Mouse (Mus musculus): ENCODE data around the gene Prkacb. TPM values are rescaled to one million over a fixed set of nuclear protein-coding genes. Genes with fewer than 3 reads are reported as not detected.
A peak's percentile ranks its signal among the peaks of the same experiment; 100 is the strongest.

The Prkacb gene
- polyA plus RNA-seq (2015; fragmentation: Nextera tagmentation; extraction: Ambion mirVana) = 188 and 194 TPM in 2 replicates

DNA sequence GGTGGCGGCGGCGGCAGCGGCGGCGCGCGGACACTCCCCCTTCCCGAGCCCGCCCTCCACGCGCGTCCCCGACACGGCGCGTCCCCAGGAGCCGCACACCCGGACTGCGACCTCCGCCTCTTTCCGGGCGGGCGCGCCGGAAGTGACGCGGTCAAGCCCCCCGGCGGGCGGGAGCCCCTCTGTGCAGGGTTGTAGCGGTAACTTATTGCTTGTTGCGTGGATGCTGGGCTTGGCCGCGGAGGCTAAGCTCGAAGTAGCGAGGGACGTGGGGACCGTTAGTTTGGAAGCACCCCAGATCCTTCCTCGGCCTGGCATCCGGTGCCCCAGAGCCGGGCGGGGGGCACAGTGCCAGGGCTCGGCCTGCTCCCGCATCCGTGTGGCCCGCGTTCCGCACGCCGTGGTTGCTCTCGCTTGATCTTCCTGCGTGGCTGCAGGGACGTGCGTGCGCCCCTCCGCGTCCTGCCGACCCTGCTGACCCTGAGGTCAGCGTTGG is at the start of gene Prkacb:
Gene Prkacb, minus strand, starts transcription at position 90 of the 493 bp plus-strand sequence.
- ATAC-seq (replicated peaks) = peak; percentile 97
- H3K4me3 ChIP-seq = peak within 1 kb of the TSS; percentile 97
- peak within 1 kb of the TSS; percentile 82 for H3K4me2 ChIP-seq
- H3K27ac ChIP-seq = peak within 1 kb of the TSS; percentile 98
- H3K9me3 ChIP-seq = no peaks in the 10 kb centered on the region
- H3K27me3 ChIP-seq (replicated peaks) = 0 out of 2 replicates have a peak, but pooled peaks cover 4% of the 10 kb centered on the region
- H3K36me3 ChIP-seq (replicated peaks) = no peaks in the 10 kb centered on the region
- peaks cover 21% of the 10 kb centered on the region for H3K4me1 ChIP-seq
- under 1% methylated on average over 56 of the region's 60 CpGs for WGBS
- H3K9ac ChIP-seq = peak within 1 kb of the TSS; percentile 75

DNA sequence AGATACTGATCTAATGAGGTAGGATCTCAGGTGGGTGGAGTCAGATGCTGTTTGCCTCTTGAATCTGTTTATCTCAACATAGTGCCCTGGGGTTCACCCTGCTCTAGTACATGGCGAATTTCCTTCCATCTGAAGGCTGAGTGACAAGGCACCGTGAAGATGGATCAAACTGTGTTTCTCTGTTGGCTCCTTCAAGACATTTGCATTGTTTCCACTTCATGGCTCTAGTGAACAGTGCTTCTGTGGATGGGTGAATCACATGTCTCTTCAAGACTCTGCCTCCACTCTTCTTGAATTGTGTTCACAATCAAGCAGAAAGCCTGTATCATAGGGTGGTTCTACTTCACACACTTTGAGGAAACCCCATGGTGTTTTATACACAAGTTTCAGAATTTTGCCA is 47.5 kb upstream of the Prkacb start:
- H3K9me3 ChIP-seq = no peaks in the 10 kb centered on the region
- no peak overlapping the region for H3K9ac ChIP-seq
- H3K36me3 ChIP-seq (replicated peaks) = no peaks in the 10 kb centered on the region
- H3K4me2 ChIP-seq = no peak overlapping the region
- no peak overlapping the region for H3K4me3 ChIP-seq
- H3K4me1 ChIP-seq = no peaks in the 10 kb centered on the region
- H3K27me3 ChIP-seq (replicated peaks) = no peaks in the 10 kb centered on the region
- no peak for ATAC-seq (replicated peaks)
- WGBS = 80% methylated on average over 2 of the region's 2 CpGs
- H3K27ac ChIP-seq = no peak overlapping the region

DNA sequence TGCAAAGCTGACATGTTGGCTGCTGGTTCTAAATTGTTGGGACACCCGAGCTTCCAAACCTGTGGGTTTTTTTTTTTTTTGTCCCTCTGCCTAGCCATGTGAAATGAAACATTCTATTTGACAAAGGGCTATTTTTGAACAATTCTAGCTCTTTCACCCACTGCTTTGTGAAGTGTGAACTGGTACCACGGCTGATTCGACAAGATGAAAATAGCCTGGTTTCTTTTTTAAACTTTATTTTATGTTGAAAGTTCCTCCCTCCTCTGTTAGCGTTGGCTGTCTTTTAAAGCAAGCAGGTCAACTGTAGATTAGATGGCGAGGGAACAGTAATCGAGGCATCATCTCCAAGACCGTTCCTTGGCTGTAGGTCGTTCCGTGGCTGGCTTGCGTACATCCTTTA is 44.6 kb upstream of the Prkacb start:
- no peak for ATAC-seq (replicated peaks)
- no peaks in the 10 kb centered on the region for H3K36me3 ChIP-seq (replicated peaks)
- H3K4me3 ChIP-seq = no peak overlapping the region
- peaks cover 20% of the 10 kb centered on the region for H3K4me1 ChIP-seq
- no peaks in the 10 kb centered on the region for H3K27me3 ChIP-seq (replicated peaks)
- no peak overlapping the region for H3K9ac ChIP-seq
- no peaks in the 10 kb centered on the region for H3K9me3 ChIP-seq
- H3K27ac ChIP-seq = no peak overlapping the region
- H3K4me2 ChIP-seq = no peak overlapping the region
- 74% methylated on average over 10 of the region's 10 CpGs for WGBS

DNA sequence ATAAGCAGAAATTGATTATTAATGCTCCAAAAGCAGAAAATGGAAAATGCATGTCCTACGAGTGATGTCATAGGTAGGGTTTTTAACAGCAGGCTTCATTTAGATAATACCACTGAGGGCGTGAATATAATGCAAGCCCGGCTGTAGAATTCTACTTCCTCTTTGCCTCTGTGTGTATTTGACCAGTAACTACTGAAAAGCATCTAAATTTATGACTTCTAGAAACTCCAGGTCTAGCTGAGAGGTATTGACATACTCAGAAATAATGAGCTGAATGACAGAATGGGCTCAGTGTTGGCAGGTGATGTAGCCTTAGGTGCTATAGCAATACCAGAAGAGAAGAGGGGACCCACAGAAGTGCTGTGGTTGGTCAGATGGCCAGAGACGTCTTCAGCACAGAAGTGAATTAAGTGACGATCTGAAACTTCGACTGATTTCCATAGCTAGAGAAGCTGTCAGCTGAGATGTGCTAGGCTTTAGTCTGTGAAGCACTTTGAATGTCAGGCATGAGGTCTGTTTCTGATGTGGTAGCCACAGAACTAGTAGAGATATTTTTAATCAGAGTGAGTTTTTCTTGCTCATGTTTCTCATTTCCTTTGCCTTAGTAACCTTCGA is 41.8 kb upstream of the Prkacb start:
- Histone ChIP-seq H3K27ac (no peak overlapping the region), H3K4me3 (0 out of 2 replicates have a peak overlapping the region, but pooled peaks have one; percentile 1), H3K36me3 (replicated peaks) (no peaks in the 10 kb centered on the region), H3K4me1 (peaks cover 26% of the 10 kb centered on the region), H3K9ac (no peak overlapping the region), H3K27me3 (replicated peaks) (no peaks in the 10 kb centered on the region), H3K9me3 (no peaks in the 10 kb centered on the region), H3K4me2 (peak overlapping the region; percentile 61)
- ATAC-seq (replicated peaks) = no peak
- 71% methylated on average over 7 of the region's 7 CpGs for WGBS

DNA sequence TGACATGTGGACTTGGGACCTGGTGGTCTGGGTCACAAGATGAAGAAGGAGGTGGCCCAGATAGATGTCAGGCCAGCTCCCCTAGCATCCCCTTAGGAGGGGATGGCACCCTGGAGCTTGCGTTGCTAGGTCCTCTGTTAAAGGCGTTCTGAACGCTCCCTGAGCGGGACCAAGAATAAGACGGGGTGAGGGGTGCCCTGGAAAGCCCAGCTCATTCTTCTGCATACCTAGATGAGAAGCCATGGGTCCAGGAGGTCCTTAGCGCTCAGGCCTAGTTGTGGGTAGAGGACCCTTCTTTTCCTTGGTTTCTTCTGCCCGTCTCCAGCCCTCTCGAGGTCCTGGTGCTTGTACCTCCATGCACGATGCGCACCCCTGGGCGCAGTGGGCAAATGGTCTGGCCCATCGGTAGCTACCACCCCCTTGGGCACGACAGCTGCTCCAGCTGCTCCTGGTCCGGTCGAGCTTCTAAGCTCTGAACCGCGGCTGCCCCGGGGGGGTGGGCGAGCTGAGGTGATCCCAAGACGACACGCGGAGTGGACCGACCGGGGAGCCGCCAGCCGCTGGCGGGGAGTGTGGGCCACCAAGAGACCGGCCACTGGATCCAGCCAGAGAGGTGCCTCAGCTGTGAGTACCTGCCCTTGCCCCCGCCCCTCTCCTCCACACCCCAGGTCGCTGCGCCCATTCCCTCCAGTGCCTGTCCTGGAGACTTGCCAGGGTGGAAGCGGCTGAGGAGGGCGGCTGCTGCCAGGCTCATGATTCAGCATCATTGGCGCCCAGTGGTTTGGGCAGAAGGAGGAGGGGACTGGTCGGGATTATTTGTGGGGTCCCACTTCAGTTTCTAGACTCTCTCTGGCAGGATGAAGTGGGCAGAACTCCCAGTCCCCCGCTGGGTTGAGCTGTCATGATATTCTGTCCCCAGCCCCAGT is 39.4 kb upstream of the Prkacb start, which contains the start of gene Ttll7:
Gene Ttll7, plus strand, starts transcription at position 402 of the 926 bp plus-strand sequence.
- H3K27ac ChIP-seq = peak within 1 kb of the TSS; percentile 85
- 1% methylated on average over 34 of the region's 36 CpGs for WGBS
- H3K4me1 ChIP-seq = peaks cover 26% of the 10 kb centered on the region
- no peaks in the 10 kb centered on the region for H3K36me3 ChIP-seq (replicated peaks)
- H3K4me3 ChIP-seq = peak within 1 kb of the TSS; percentile 89
- H3K9ac ChIP-seq = peak within 1 kb of the TSS; percentile 70
- no peaks in the 10 kb centered on the region for H3K9me3 ChIP-seq
- H3K27me3 ChIP-seq (replicated peaks) = no peaks in the 10 kb centered on the region
- H3K4me2 ChIP-seq = peak within 1 kb of the TSS; percentile 61
- peak; percentile 97 for ATAC-seq (replicated peaks)

DNA sequence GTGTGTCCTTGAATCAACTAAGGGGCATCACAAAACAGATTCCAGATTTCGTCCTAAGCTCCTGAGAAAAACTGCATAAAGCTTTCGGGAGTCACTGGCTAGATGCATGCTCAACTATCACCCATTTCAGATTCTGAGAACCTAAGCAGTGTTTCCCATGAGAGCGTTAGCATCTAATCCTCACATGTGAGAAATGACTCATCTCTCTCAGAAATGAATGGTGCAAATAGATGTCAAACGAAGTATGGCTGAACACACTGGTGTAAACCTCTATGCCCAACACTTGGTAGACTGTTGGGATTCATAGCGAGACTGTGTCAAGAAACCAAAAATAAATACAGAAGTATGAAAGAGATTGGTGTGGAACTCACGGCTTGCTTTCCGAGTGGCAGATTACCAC is 36.6 kb upstream of the Prkacb start:
- 88% methylated on average over 7 of the region's 7 CpGs for WGBS
- no peak for ATAC-seq (replicated peaks)
- H3K36me3 ChIP-seq (replicated peaks) = no peaks in the 10 kb centered on the region
- H3K9me3 ChIP-seq = no peaks in the 10 kb centered on the region
- peaks cover 22% of the 10 kb centered on the region for H3K4me1 ChIP-seq
- no peak overlapping the region for H3K27ac ChIP-seq
- H3K4me2 ChIP-seq = no peak overlapping the region
- no peaks in the 10 kb centered on the region for H3K27me3 ChIP-seq (replicated peaks)
- no peak overlapping the region for H3K9ac ChIP-seq
- H3K4me3 ChIP-seq = no peak overlapping the region

DNA sequence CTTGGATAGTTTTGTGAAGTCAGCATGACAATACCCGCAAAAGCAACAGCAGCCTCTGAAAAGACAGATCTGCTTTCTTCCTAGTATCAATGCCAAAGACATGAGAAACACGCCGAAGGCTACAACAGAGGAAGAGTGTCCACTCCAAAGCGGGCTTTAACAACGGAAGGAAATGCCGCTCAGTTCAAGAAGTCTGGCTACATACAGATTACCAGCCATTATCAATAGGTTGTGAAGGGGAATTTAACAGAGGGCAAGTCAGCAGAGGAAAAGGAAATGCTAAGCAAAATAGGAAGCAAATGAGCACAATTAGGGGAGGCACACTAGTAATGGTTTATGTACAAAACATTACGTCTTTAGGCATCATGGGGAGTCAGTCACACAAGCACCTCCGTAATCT is 35.3 kb upstream of the Prkacb start:
- H3K9me3 ChIP-seq = no peaks in the 10 kb centered on the region
- H3K27me3 ChIP-seq (replicated peaks) = no peaks in the 10 kb centered on the region
- 90% methylated on average over 8 of the region's 8 CpGs for WGBS
- no peak overlapping the region for H3K27ac ChIP-seq
- H3K36me3 ChIP-seq (replicated peaks) = no peaks in the 10 kb centered on the region
- ATAC-seq (replicated peaks) = no peak
- H3K4me2 ChIP-seq = no peak overlapping the region
- H3K9ac ChIP-seq = no peak overlapping the region
- peaks cover 12% of the 10 kb centered on the region for H3K4me1 ChIP-seq
- H3K4me3 ChIP-seq = no peak overlapping the region

DNA sequence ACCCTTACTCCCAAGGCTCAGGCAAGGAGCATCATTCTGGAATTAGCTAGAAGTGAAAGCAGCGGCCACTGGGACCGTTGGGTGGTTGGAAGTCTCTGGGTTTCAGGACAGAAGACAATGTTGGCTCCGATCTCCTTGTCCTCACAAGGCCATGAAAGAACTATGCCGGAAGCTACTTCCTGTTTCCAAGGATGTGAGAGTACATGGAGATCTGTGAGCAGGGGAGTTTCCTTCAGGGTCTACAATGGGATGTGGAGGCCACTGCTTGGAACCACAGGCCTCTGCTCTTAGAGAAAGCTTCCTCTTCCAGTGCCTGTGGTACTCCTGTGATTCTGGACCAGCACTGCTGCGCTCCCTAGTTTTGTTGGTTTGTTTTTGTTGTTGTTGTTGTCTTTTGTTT is 33.4 kb upstream of the Prkacb start:
- no peak overlapping the region for H3K4me3 ChIP-seq
- no peaks in the 10 kb centered on the region for H3K36me3 ChIP-seq (replicated peaks)
- no peaks in the 10 kb centered on the region for H3K9me3 ChIP-seq
- no peak overlapping the region for H3K9ac ChIP-seq
- WGBS = 90% methylated on average over 5 of the region's 5 CpGs
- no peak overlapping the region for H3K27ac ChIP-seq
- H3K4me1 ChIP-seq = no peaks in the 10 kb centered on the region
- no peak overlapping the region for H3K4me2 ChIP-seq
- no peaks in the 10 kb centered on the region for H3K27me3 ChIP-seq (replicated peaks)
- ATAC-seq (replicated peaks) = no peak

DNA sequence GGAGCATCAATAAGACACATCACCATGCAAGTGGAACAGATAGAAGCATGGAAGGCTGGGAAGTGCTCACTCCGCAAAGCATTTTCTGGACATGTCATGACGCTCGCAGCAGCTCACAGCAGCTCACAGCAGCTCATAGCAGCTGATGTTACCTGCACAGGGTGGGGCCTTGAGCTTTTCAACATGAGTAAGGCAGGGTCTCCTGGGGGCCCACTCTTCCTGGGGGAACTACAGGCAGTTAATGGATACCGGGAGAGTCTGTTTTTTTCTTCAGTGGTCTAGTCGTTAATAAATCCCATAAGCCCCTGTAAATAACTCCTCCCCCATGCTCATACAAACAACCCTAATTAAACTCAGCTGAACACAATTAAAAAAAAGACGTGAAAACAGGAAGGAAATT is 30.7 kb upstream of the Prkacb start:
- Histone ChIP-seq H3K27me3 (replicated peaks) (no peaks in the 10 kb centered on the region), H3K4me2 (no peak overlapping the region), H3K9me3 (no peaks in the 10 kb centered on the region), H3K4me3 (no peak overlapping the region), H3K9ac (no peak overlapping the region), H3K27ac (no peak overlapping the region), H3K36me3 (replicated peaks) (no peaks in the 10 kb centered on the region), H3K4me1 (no peaks in the 10 kb centered on the region)
- no peak for ATAC-seq (replicated peaks)
- WGBS = 65% methylated on average over 6 of the region's 6 CpGs

DNA sequence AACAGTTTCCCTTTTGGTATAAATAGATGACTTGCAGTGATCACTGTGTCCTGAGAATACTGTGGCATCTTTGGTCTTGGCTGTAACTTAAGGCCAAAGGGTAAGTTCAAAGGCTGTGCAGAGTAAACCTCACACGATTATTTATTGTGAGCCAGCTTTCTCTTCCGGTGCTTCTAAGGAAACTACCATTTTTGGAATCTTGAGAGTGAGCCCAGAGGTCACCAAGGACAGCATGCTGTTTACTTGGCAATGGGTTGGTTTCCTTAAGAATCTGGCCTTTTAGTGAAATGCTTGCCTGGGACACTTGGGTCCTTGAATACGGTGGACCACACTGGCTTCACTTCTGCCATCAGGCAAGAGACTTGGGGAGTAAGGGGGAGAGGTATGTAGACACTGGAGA is 30.0 kb upstream of the Prkacb start:
- Histone ChIP-seq H3K27ac (no peak overlapping the region), H3K4me1 (no peaks in the 10 kb centered on the region), H3K4me3 (no peak overlapping the region), H3K36me3 (replicated peaks) (no peaks in the 10 kb centered on the region), H3K9ac (no peak overlapping the region), H3K9me3 (no peaks in the 10 kb centered on the region), H3K4me2 (no peak overlapping the region), H3K27me3 (replicated peaks) (no peaks in the 10 kb centered on the region)
- WGBS = 83% methylated on average over 3 of the region's 3 CpGs
- no peak for ATAC-seq (replicated peaks)

DNA sequence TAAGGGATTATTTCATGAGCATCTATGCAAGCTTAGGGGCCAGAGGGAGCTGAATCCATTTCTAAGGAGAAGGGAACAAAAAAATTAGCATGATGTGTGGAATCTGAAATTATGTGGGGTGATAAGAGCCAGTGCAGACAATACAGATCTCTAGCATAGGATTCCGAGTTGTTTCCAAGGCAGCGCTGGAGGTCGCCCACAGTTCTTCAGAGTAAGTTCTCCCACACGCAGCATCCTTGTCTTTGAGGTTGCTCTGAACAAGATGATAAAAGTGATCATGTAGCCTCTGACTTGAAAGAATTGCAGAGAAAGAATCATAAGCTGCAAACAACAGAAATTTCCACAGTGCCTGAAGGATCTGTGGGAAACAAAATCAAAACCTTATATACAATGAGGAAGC is 7.9 kb upstream of the Prkacb start:
- WGBS = 95% methylated on average over 4 of the region's 4 CpGs
- no peak for ATAC-seq (replicated peaks)
- Histone ChIP-seq H3K4me2 (no peak overlapping the region), H3K36me3 (replicated peaks) (no peaks in the 10 kb centered on the region), H3K9me3 (no peaks in the 10 kb centered on the region), H3K27me3 (replicated peaks) (0 out of 2 replicates have a peak, but pooled peaks cover 7% of the 10 kb centered on the region), H3K4me3 (no peak overlapping the region), H3K4me1 (no peaks in the 10 kb centered on the region), H3K9ac (no peak overlapping the region), H3K27ac (no peak overlapping the region)

DNA sequence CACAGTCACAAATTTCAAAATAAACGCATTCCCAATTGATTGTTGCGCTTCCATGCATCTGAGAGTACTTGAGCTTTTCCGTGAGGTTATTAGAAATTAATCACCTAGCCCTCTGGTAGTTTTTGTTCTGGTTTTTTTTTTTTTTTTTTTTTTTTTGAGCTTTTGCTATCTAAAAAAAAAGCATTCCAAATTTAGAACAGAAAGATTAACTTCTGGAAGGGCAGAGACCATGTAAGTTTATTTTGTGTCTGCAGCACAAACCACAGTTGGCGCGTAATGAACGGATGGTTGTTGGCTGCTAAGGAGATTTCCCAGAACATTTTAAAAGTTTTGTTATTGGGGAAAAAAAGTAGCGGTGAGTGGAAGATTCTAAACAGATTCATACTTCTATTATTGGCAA is 834 bp upstream of the Prkacb start:
- WGBS = 60% methylated on average over 7 of the region's 7 CpGs
- peak overlapping the region; percentile 82 for H3K4me2 ChIP-seq
- H3K9me3 ChIP-seq = no peaks in the 10 kb centered on the region
- no peaks in the 10 kb centered on the region for H3K36me3 ChIP-seq (replicated peaks)
- H3K4me1 ChIP-seq = peaks cover 21% of the 10 kb centered on the region
- H3K27me3 ChIP-seq (replicated peaks) = 0 out of 2 replicates have a peak, but pooled peaks cover 4% of the 10 kb centered on the region
- H3K4me3 ChIP-seq = peak overlapping the region; percentile 97
- no peak for ATAC-seq (replicated peaks)
- H3K9ac ChIP-seq = peak overlapping the region; percentile 75
- peak overlapping the region; percentile 98 for H3K27ac ChIP-seq
